Mouse (Mus musculus) liver, embryonic 14.5 days (tissue): ENCODE results near the gene Stk40.

Experiments
- CTCF ChIP-seq: IDR thresholded peaks from 2 replicates; pipeline ENCODE4 v1.5.1; 2016; ENCODE audit warnings: antibody characterized with exemption, low read depth, control low read depth
- EP300 ChIP-seq: IDR thresholded peaks from 2 replicates; pipeline ENCODE4 v1.6.1; 2016; ENCODE audit warnings: antibody characterized with exemption, low read depth

- TF ChIP-seq CTCF (no peak), EP300 (no peak)
Measured at GRCm38 (mm10) chr4:126130502-126130901, 26.7 kb downstream of the Stk40 start.
